Mouse (Mus musculus): ENCODE results near the gene 4932438A13Rik. TPM values are rescaled to one million over a fixed set of nuclear protein-coding genes. Genes with fewer than 3 reads are reported as not detected.

The 4932438A13Rik gene
- polyA plus RNA-seq, 1 experiment: 1.1 TPM

GRCm38 (mm10) chr3:36905372-36905771, 42.5 kb downstream of the 4932438A13Rik start:
- H3K27me3 ChIP-seq (replicated peaks): no peaks in the 10 kb centered on the region
- TF ChIP-seq FLI1 (IDR thresholded peaks at IDR 0.05; ENCODE audit: low read length): no peak

GRCm38 (mm10) chr3:36917832-36918231, 54.9 kb downstream of the 4932438A13Rik start:
- Histone ChIP-seq H3K27me3 (replicated peaks) (no peaks in the 10 kb centered on the region), H3K4me1 (no peaks in the 10 kb centered on the region; the same call in 1 of the 2 replicates), H3K36me3 (replicated peaks; ENCODE audit: low read length) (peaks cover 56% of the 10 kb centered on the region), H3K4me3 (replicated peaks) (no peak overlapping the region), H3K9me3 (no peaks in the 10 kb centered on the region)
- no peak for TF ChIP-seq FLI1 (IDR thresholded peaks at IDR 0.05; ENCODE audit: low read length)
- no peak for TF ChIP-seq GATA1 (IDR thresholded peaks at IDR 0.05; ENCODE audit: borderline replicate concordance, low read length)

More at GRCm38 (mm10) chr3:36905372-36905771, 42.5 kb downstream of the 4932438A13Rik start:
- H3K4me1 ChIP-seq: peaks cover 4% of the 10 kb centered on the region; the same call in 1 of the 2 replicates
- peaks cover 38% of the 10 kb centered on the region for H3K36me3 ChIP-seq (replicated peaks; ENCODE audit: low read length)
- H3K9me3 ChIP-seq: no peaks in the 10 kb centered on the region
- H3K4me3 ChIP-seq (replicated peaks): no peak overlapping the region

GRCm38 (mm10) chr3:36918322-36918721, 55.4 kb downstream of the 4932438A13Rik start:
- Histone ChIP-seq H3K4me3 (replicated peaks) (no peak overlapping the region), H3K36me3 (replicated peaks; ENCODE audit: low read length) (peaks cover 59% of the 10 kb centered on the region), H3K9me3 (no peaks in the 10 kb centered on the region), H3K4me1 (no peaks in the 10 kb centered on the region; the same call in 1 of the 2 replicates), H3K27me3 (replicated peaks) (no peaks in the 10 kb centered on the region)
- TF ChIP-seq FLI1 (IDR thresholded peaks at IDR 0.05; ENCODE audit: low read length) (no peak), GATA1 (IDR thresholded peaks at IDR 0.05; ENCODE audit: borderline replicate concordance, low read length) (no peak)

- peaks cover 5% of the 10 kb centered on the region; the same call in 1 of the 2 replicates for H3K4me1 ChIP-seq
- no peaks in the 10 kb centered on the region for H3K27me3 ChIP-seq (replicated peaks)
- H3K36me3 ChIP-seq (replicated peaks; ENCODE audit: low read length): peaks cover 81% of the 10 kb centered on the region
- no peaks in the 10 kb centered on the region for H3K9me3 ChIP-seq
- H3K4me3 ChIP-seq (replicated peaks): no peak overlapping the region
- TF ChIP-seq FLI1 (IDR thresholded peaks at IDR 0.05; ENCODE audit: low read length): no peak
- no peak for TF ChIP-seq GATA1 (IDR thresholded peaks at IDR 0.05; ENCODE audit: borderline replicate concordance, low read length)
Measured at GRCm38 (mm10) chr3:36941572-36941971, 78.7 kb downstream of the 4932438A13Rik start.

- H3K36me3 ChIP-seq (replicated peaks; ENCODE audit: low read length): peaks cover 81% of the 10 kb centered on the region
- TF ChIP-seq GATA1 (IDR thresholded peaks at IDR 0.05; ENCODE audit: borderline replicate concordance, low read length): no peak
- no peaks in the 10 kb centered on the region for H3K27me3 ChIP-seq (replicated peaks)
- H3K9me3 ChIP-seq: no peaks in the 10 kb centered on the region
- H3K4me1 ChIP-seq: peaks cover 5% of the 10 kb centered on the region; the same call in 1 of the 2 replicates
- H3K4me3 ChIP-seq (replicated peaks): no peak overlapping the region
Measured at GRCm38 (mm10) chr3:36942108-36942507, 79.2 kb downstream of the 4932438A13Rik start.

GRCm38 (mm10) chr3:36943706-36944105, 80.8 kb downstream of the 4932438A13Rik start:
- H3K4me3 ChIP-seq (replicated peaks): no peak overlapping the region
- peaks cover 87% of the 10 kb centered on the region for H3K36me3 ChIP-seq (replicated peaks; ENCODE audit: low read length)
- no peaks in the 10 kb centered on the region for H3K27me3 ChIP-seq (replicated peaks)
- H3K4me1 ChIP-seq: peaks cover 5% of the 10 kb centered on the region; the same call in 1 of the 2 replicates
- no peaks in the 10 kb centered on the region for H3K9me3 ChIP-seq
- TF ChIP-seq FLI1 (IDR thresholded peaks at IDR 0.05; ENCODE audit: low read length) (no peak), GATA1 (IDR thresholded peaks at IDR 0.05; ENCODE audit: borderline replicate concordance, low read length) (no peak)

- Histone ChIP-seq H3K36me3 (replicated peaks; ENCODE audit: low read length) (peaks cover 94% of the 10 kb centered on the region), H3K4me1 (no peaks in the 10 kb centered on the region), H3K4me3 (replicated peaks) (no peak overlapping the region), H3K9me3 (no peaks in the 10 kb centered on the region), H3K27me3 (replicated peaks) (no peaks in the 10 kb centered on the region)
- no peak for TF ChIP-seq GATA1 (IDR thresholded peaks at IDR 0.05; ENCODE audit: borderline replicate concordance, low read length)
- no peak for TF ChIP-seq FLI1 (IDR thresholded peaks at IDR 0.05; ENCODE audit: low read length)
Measured at GRCm38 (mm10) chr3:37037979-37038378, 175.1 kb downstream of the 4932438A13Rik start.

- Histone ChIP-seq H3K27me3 (replicated peaks) (no peaks in the 10 kb centered on the region), H3K4me1 (no peaks in the 10 kb centered on the region), H3K36me3 (replicated peaks; ENCODE audit: low read length) (peaks cover 99% of the 10 kb centered on the region), H3K9me3 (no peaks in the 10 kb centered on the region), H3K4me3 (replicated peaks) (no peak overlapping the region)
- no peak for TF ChIP-seq GATA1 (IDR thresholded peaks at IDR 0.05; ENCODE audit: borderline replicate concordance, low read length)
- TF ChIP-seq FLI1 (IDR thresholded peaks at IDR 0.05; ENCODE audit: low read length): no peak
Measured at GRCm38 (mm10) chr3:37039811-37040210, 176.9 kb downstream of the 4932438A13Rik start.

- no peaks in the 10 kb centered on the region for H3K27me3 ChIP-seq (replicated peaks)
- no peak for TF ChIP-seq FLI1 (IDR thresholded peaks at IDR 0.05; ENCODE audit: low read length)
- no peak for TF ChIP-seq GATA1 (IDR thresholded peaks at IDR 0.05; ENCODE audit: borderline replicate concordance, low read length)
- no peak overlapping the region for H3K4me3 ChIP-seq (replicated peaks)
- no peaks in the 10 kb centered on the region for H3K9me3 ChIP-seq
- peaks cover 3% of the 10 kb centered on the region; the same call in 1 of the 2 replicates for H3K4me1 ChIP-seq
- H3K36me3 ChIP-seq (replicated peaks; ENCODE audit: low read length): peaks cover 62% of the 10 kb centered on the region
Measured at GRCm38 (mm10) chr3:37051491-37051890, 188.6 kb downstream of the 4932438A13Rik start.

GRCm38 (mm10) chr3:37063406-37063805, 200.5 kb downstream of the 4932438A13Rik start, which contains the start of gene Adad1:
TSS of gene Adad1 (plus strand) at chr3:37063527.
- TF ChIP-seq FLI1 (IDR thresholded peaks at IDR 0.05; ENCODE audit: low read length) (no peak), GATA1 (IDR thresholded peaks at IDR 0.05; ENCODE audit: borderline replicate concordance, low read length) (no peak)
- H3K4me1 ChIP-seq: no peaks in the 10 kb centered on the region
- no peaks in the 10 kb centered on the region for H3K27me3 ChIP-seq (replicated peaks)
- peaks cover 22% of the 10 kb centered on the region for H3K9me3 ChIP-seq
- no peaks in the 10 kb centered on the region for H3K36me3 ChIP-seq (replicated peaks; ENCODE audit: low read length)
- no peak within 1 kb of the TSS for H3K4me3 ChIP-seq (replicated peaks)

- Histone ChIP-seq H3K4me1 (no peaks in the 10 kb centered on the region), H3K27me3 (replicated peaks) (no peaks in the 10 kb centered on the region), H3K36me3 (replicated peaks; ENCODE audit: low read length) (peaks cover 3% of the 10 kb centered on the region), H3K9me3 (peaks cover 9% of the 10 kb centered on the region), H3K4me3 (replicated peaks) (no peak overlapping the region)
- TF ChIP-seq FLI1 (IDR thresholded peaks at IDR 0.05; ENCODE audit: low read length): no peak
- TF ChIP-seq GATA1 (IDR thresholded peaks at IDR 0.05; ENCODE audit: borderline replicate concordance, low read length): no peak
Measured at GRCm38 (mm10) chr3:37073211-37073610, 210.3 kb downstream of the 4932438A13Rik start.

Data from megakaryocyte, embryonic 14.5 days (primary cell).